Comparison of ENCODE assay signal across 8 mouse cellular contexts in genomic region chr15:12824965-12825364, GRCm38 (mm10). TPM values are rescaled to one million over a fixed set of nuclear protein-coding genes. Genes with fewer than 3 reads are reported as not detected.
DNase-seq lines count a peak whose midpoint lies in the region; ATAC-seq and TF ChIP-seq lines count a peak whose summit lies in the region.

No protein-coding gene starts in this region.

- H3K36me3 ChIP-seq in heart, embryonic 15.5 days: peaks cover 39% of the 10 kb centered on the region
- H3K36me3 ChIP-seq in hindbrain, embryonic 12.5 days: peaks cover 45% of the 10 kb centered on the region
- no peaks in the 10 kb centered on the region; the same call in 1 of the 2 replicates for H3K36me3 ChIP-seq in lung, postnatal 0 days (ENCODE audit: insufficient read depth, low read length)

- intact Hi-C loops in heart, postnatal 10 days (cut with DNase I): loop anchor here (10.0 kb wide), 1 partner anchor 850 kb away; no protein-coding TSS in a partner anchor

- H3K27ac ChIP-seq in heart, embryonic 15.5 days: peak overlapping the region; percentile 58
- H3K27ac ChIP-seq in brown adipose tissue, adult 24 weeks (replicated peaks; ENCODE audit: low read depth, low read length): no peak overlapping the region
- H3K27ac ChIP-seq in hindbrain, embryonic 12.5 days: peak overlapping the region; percentile 76
- H3K27ac ChIP-seq in lung, postnatal 0 days (ENCODE audit: low read length): no peak overlapping the region

- H3K27me3 ChIP-seq in heart, embryonic 15.5 days: no peaks in the 10 kb centered on the region
- no peaks in the 10 kb centered on the region for H3K27me3 ChIP-seq in hindbrain, embryonic 12.5 days
- H3K27me3 ChIP-seq in lung, postnatal 0 days (replicated peaks; ENCODE audit: insufficient read depth, low read length): no peaks in the 10 kb centered on the region

- under 1% methylated on average over 31 of the region's 31 CpGs for WGBS in heart, embryonic 15.5 days
- WGBS in hindbrain, embryonic 12.5 days: under 1% methylated on average over 31 of the region's 31 CpGs
- WGBS in lung, postnatal 0 days: 1% methylated on average over 31 of the region's 31 CpGs

- peaks cover 20% of the 10 kb centered on the region for H3K4me1 ChIP-seq in heart, embryonic 15.5 days (replicated peaks)
- H3K4me1 ChIP-seq in brown adipose tissue, adult 24 weeks (ENCODE audit: control insufficient read depth, insufficient read depth, insufficient read length, low read length): peaks cover 5% of the 10 kb centered on the region
- peaks cover 21% of the 10 kb centered on the region for H3K4me1 ChIP-seq in hindbrain, embryonic 12.5 days
- H3K4me1 ChIP-seq in lung, postnatal 0 days (ENCODE audit: insufficient read depth, low read depth, low read length): no peaks in the 10 kb centered on the region

- no peak for TF ChIP-seq EP300 in lung, postnatal 0 days (IDR thresholded peaks at IDR 0.05)

- peak; percentile 37 for ATAC-seq in heart, embryonic 15.5 days (replicated peaks; ENCODE audit: insufficient number of reproducible peaks, insufficient read depth, low FRiP score, low read depth)
- peak; percentile 67; the same call in 1 of the 2 replicates for ATAC-seq in hindbrain, embryonic 12.5 days (ENCODE audit: low FRiP score)
- peak; percentile 20 for ATAC-seq in lung, postnatal 0 days

- peak overlapping the region; percentile 87 for H3K9ac ChIP-seq in heart, embryonic 15.5 days
- H3K9ac ChIP-seq in hindbrain, embryonic 12.5 days: peak overlapping the region; percentile 88
- peak overlapping the region; percentile 66 for H3K9ac ChIP-seq in lung, postnatal 0 days (replicated peaks; ENCODE audit: low read depth)

- H3K9me3 ChIP-seq in heart, embryonic 15.5 days (replicated peaks): no peaks in the 10 kb centered on the region
- no peaks in the 10 kb centered on the region for H3K9me3 ChIP-seq in hindbrain, embryonic 12.5 days (replicated peaks)
- H3K9me3 ChIP-seq in lung, postnatal 0 days (ENCODE audit: low read length): no peaks in the 10 kb centered on the region

- no peak for DNase-seq in heart, postnatal 10 days
- peak; percentile 48 to 50 for DNase-seq in CD8-positive naive resting alpha-beta T cell, adult 2 months (ENCODE audit: low read depth in 2 of 2, low spot score in 2 of 2)
- peak; percentile 57 for DNase-seq in lung, postnatal 0 days (ENCODE audit: low spot score)
- peak; percentile 64 for DNase-seq in thymus, postnatal 0 days (ENCODE audit: low spot score)
- no peak for DNase-seq in frontal cortex, postnatal 36 days (ENCODE audit: low spot score in 2 of 2)

- H3K4me2 ChIP-seq in heart, embryonic 15.5 days: peak overlapping the region; percentile 81
- H3K4me2 ChIP-seq in hindbrain, embryonic 12.5 days (replicated peaks): peak overlapping the region; percentile 62
- H3K4me2 ChIP-seq in lung, postnatal 0 days (replicated peaks; ENCODE audit: low read depth, low read length): peak overlapping the region; percentile 85

- H3K4me3 ChIP-seq in heart, embryonic 15.5 days: peak overlapping the region; percentile 91
- peak overlapping the region; percentile 78 for H3K4me3 ChIP-seq in brown adipose tissue, adult 24 weeks (ENCODE audit: insufficient read depth, low read depth, low read length)
- H3K4me3 ChIP-seq in hindbrain, embryonic 12.5 days: peak overlapping the region; percentile 91
- peak overlapping the region; percentile 64 for H3K4me3 ChIP-seq in lung, postnatal 0 days (ENCODE audit: low read depth, low read length)

- peak; percentile 18 for TF ChIP-seq CTCF in lung, postnatal 0 days (IDR thresholded peaks at IDR 0.05)

RNA-seq across cellular contexts. Expression of gene Drosha, which starts 0.3 kb away (rescaled TPM):
- 19.8 and 24.8 TPM in 2 replicates for polyA plus RNA-seq in heart, embryonic 15.5 days (2015; fragmentation: Nextera tagmentation; extraction: Ambion mirVana)
- total RNA-seq in heart, postnatal 10 days (2021): 10 to 100 TPM; 31.2 to 33.5 TPM
- polyA plus RNA-seq in brown adipose tissue, adult 24 weeks (2012; ENCODE audit: insufficient read depth, insufficient read length, missing spikeins): 12.8 and 15.7 TPM in 2 replicates
- 65.1 and 71.8 TPM in 2 replicates for polyA plus RNA-seq in hindbrain, embryonic 12.5 days (2016; fragmentation: Nextera tagmentation; extraction: Ambion mirVana)
- polyA plus RNA-seq in lung, postnatal 0 days (2015; fragmentation: Nextera tagmentation; extraction: Ambion mirVana): 9.7 and 10.3 TPM in 2 replicates
- polyA plus RNA-seq in thymus, postnatal 0 days (2015; fragmentation: Nextera tagmentation; extraction: Ambion mirVana): 15.4 and 18.8 TPM in 2 replicates

RNA-seq across cellular contexts. Expression of gene 6030458C11Rik, which starts 0.5 kb away (rescaled TPM):
- 23.1 and 25.3 TPM in 2 replicates for polyA plus RNA-seq in heart, embryonic 15.5 days (2015; fragmentation: Nextera tagmentation; extraction: Ambion mirVana)
- 10 to 100 TPM; 14.7 to 16.6 TPM for total RNA-seq in heart, postnatal 10 days (2021)
- 7.1 and 7.6 TPM in 2 replicates for polyA plus RNA-seq in brown adipose tissue, adult 24 weeks (2012; ENCODE audit: insufficient read depth, insufficient read length, missing spikeins)
- 39.9 and 40.6 TPM in 2 replicates for polyA plus RNA-seq in hindbrain, embryonic 12.5 days (2016; fragmentation: Nextera tagmentation; extraction: Ambion mirVana)
- 17.4 and 17.7 TPM in 2 replicates for polyA plus RNA-seq in lung, postnatal 0 days (2015; fragmentation: Nextera tagmentation; extraction: Ambion mirVana)
- 25.3 and 29.6 TPM in 2 replicates for polyA plus RNA-seq in thymus, postnatal 0 days (2015; fragmentation: Nextera tagmentation; extraction: Ambion mirVana)

Comparison
In these comparisons a context has a peak if more than half of its experiments do, and no peak if none do; other contexts are left out.
1. H3K27ac ChIP-seq: peak in heart, embryonic 15.5 days (single experiment) and hindbrain, embryonic 12.5 days (single experiment); none in brown adipose tissue, adult 24 weeks (single experiment) and lung, postnatal 0 days (single experiment).
2. DNase-seq: peak in CD8-positive naive resting alpha-beta T cell, adult 2 months (2 of 2), lung, postnatal 0 days (single experiment) and thymus, postnatal 0 days (single experiment); none in heart, postnatal 10 days (0 of 2) and frontal cortex, postnatal 36 days (0 of 2).
3. Peak in every context shown above with its lines, with median percentiles within 50 percentile points of each other: ATAC-seq, H3K4me2 ChIP-seq, H3K4me3 ChIP-seq and H3K9ac ChIP-seq.